Mouse (Mus musculus): ENCODE measurements around the gene Gm572.

- TF ChIP-seq HCFC1 (IDR thresholded peaks at IDR 0.05; ENCODE audit: low read depth, low read length) (no peak), USF1 (IDR thresholded peaks at IDR 0.05; ENCODE audit: low read depth, low read length) (no peak), MAFK (IDR thresholded peaks at IDR 0.05; ENCODE audit: borderline replicate concordance, low read depth, low read length) (no peak), TAL1 (IDR thresholded peaks at IDR 0.05; ENCODE audit: low read length) (no peak), EP300 (IDR thresholded peaks at IDR 0.05; ENCODE audit: low read depth in 1 of 2, low read length in 2 of 2) (no peak), NRF1 (IDR thresholded peaks at IDR 0.05; ENCODE audit: insufficient read depth, low read depth, low read length, poor library complexity, severe bottlenecking) (no peak), CTCF (IDR thresholded peaks at IDR 0.05 in 2 of 3, conservative IDR thresholded peaks at IDR 0.05 in 1 of 3; ENCODE audit: control insufficient read depth in 1 of 3, insufficient read depth in 1 of 3, low read depth in 2 of 3, low read length in 3 of 3, poor library complexity in 1 of 3, severe bottlenecking in 1 of 3) (no peak), ZMIZ1 (IDR thresholded peaks at IDR 0.05; ENCODE audit: low read depth, low read length) (no peak), ZNF384 (IDR thresholded peaks at IDR 0.05; ENCODE audit: low read depth, low read length) (no peak), ZKSCAN1 (IDR thresholded peaks at IDR 0.05; ENCODE audit: low read depth, low read length) (no peak), SIN3A (IDR thresholded peaks at IDR 0.05; ENCODE audit: low read length) (no peak), MAX (IDR thresholded peaks at IDR 0.05; ENCODE audit: low read length) (no peak), RCOR1 (IDR thresholded peaks at IDR 0.05; ENCODE audit: low read depth, low read length) (no peak), TBP (IDR thresholded peaks at IDR 0.05; ENCODE audit: low read depth, low read length) (no peak)
Observed at GRCm38 (mm10) chr4:148612557-148612956, 30.6 kb upstream of the Gm572 start.

Data from MEL (cell line).